Mouse (Mus musculus) adrenal gland, adult 18-20 months (tissue): ENCODE measurements around the gene Ssbp2. TPM values are rescaled to one million over a fixed set of nuclear protein-coding genes. Genes with fewer than 3 reads are reported as not detected.
A peak's percentile ranks its signal among the peaks of the same experiment; 100 is the strongest.

Source experiments
- DNase-seq, 2 experiments: peaks; one replicate each; pipeline ENCODE4 v3.0.0; 2021 to 2022; ENCODE audit warnings: low spot score in 2 of 2
- total RNA-seq, 2 experiments: library from RNA; stranded (reverse); gene quantifications; 1 replicate in 1 of 2; 2 replicates in 1 of 2; pipeline ENCODE4 v1.2.3; 2021

Gene Ssbp2
- total RNA-seq, 2 experiments from 2014 or later: 20.1 to 28.4 TPM

GRCm38 (mm10) chr13:91460621-91461284, 670 bp downstream of the Ssbp2 start:
- DNase-seq: peak; percentile 96 to 98

- DNase-seq: no peak
Measured at GRCm38 (mm10) chr13:91461299-91461698, 1.2 kb downstream of the Ssbp2 start.

- peak; percentile 53 to 57 for DNase-seq
Measured at GRCm38 (mm10) chr13:91461711-91462351, 1.7 kb downstream of the Ssbp2 start.

GRCm38 (mm10) chr13:91462395-91462794, 2.3 kb downstream of the Ssbp2 start:
- no peak for DNase-seq

- DNase-seq: no peak
Measured at GRCm38 (mm10) chr13:91462893-91463481, 2.9 kb downstream of the Ssbp2 start.

- DNase-seq: no peak
Measured at GRCm38 (mm10) chr13:91465002-91465715, 5.1 kb downstream of the Ssbp2 start.

- no peak for DNase-seq
Measured at GRCm38 (mm10) chr13:91471566-91471965, 11.5 kb downstream of the Ssbp2 start.

- no peak for DNase-seq
Measured at GRCm38 (mm10) chr13:91471980-91472379, 11.9 kb downstream of the Ssbp2 start.

- DNase-seq: no peak
Measured at GRCm38 (mm10) chr13:91473527-91473926, 13.4 kb downstream of the Ssbp2 start.

- no peak for DNase-seq
Measured at GRCm38 (mm10) chr13:91474027-91474426, 13.9 kb downstream of the Ssbp2 start.

- DNase-seq: no peak
Measured at GRCm38 (mm10) chr13:91475888-91476287, 15.8 kb downstream of the Ssbp2 start.

GRCm38 (mm10) chr13:91476596-91477100, 16.6 kb downstream of the Ssbp2 start:
- no peak for DNase-seq

GRCm38 (mm10) chr13:91478011-91478410, 17.9 kb downstream of the Ssbp2 start:
- peak in 1 of 2 experiments; percentile 38 for DNase-seq

- DNase-seq: no peak
Measured at GRCm38 (mm10) chr13:91484303-91484702, 24.2 kb downstream of the Ssbp2 start.

GRCm38 (mm10) chr13:91492133-91492532, 32.0 kb downstream of the Ssbp2 start:
- DNase-seq: no peak

GRCm38 (mm10) chr13:91497055-91497454, 37.0 kb downstream of the Ssbp2 start:
- DNase-seq: no peak

- no peak for DNase-seq
Measured at GRCm38 (mm10) chr13:91501735-91502134, 41.7 kb downstream of the Ssbp2 start.

GRCm38 (mm10) chr13:91502642-91503373, 42.7 kb downstream of the Ssbp2 start:
- no peak for DNase-seq

- no peak for DNase-seq
Measured at GRCm38 (mm10) chr13:91508991-91509390, 48.9 kb downstream of the Ssbp2 start.

GRCm38 (mm10) chr13:91509467-91509866, 49.4 kb downstream of the Ssbp2 start:
- no peak for DNase-seq

GRCm38 (mm10) chr13:91514979-91515378, 54.9 kb downstream of the Ssbp2 start:
- DNase-seq: no peak
